Mouse (Mus musculus) liver, embryonic 16.5 days (tissue): ENCODE data around the gene Mcmbp. TPM values are rescaled to one million over a fixed set of nuclear protein-coding genes. Genes with fewer than 3 reads are reported as not detected.

Experiments used
- ATAC-seq: fragments of 200-750 bp; cut with Nextera tagmentation; 2 replicates; pipeline ENCODE4 v1.8.0; 2017; ENCODE audit warnings: low read depth, mild to moderate bottlenecking, moderate number of reproducible peaks, moderate library complexity
- H3K27ac ChIP-seq: fragments of 300-500 bp; sonication (generic); 2 replicates; pipeline ENCODE4 v1.5.1; 2014; ENCODE audit warnings: mild to moderate bottlenecking, low read length
- H3K27me3 ChIP-seq: fragments of 300-500 bp; sonication (generic); 2 replicates; pipeline ENCODE4 v1.6.1; 2014; ENCODE audit warnings: low read depth, low read length, mixed read lengths; ENCODE audit not compliant: control insufficient read depth, insufficient read depth
- H3K36me3 ChIP-seq: fragments of 300-500 bp; sonication (generic); 2 replicates; pipeline ENCODE4 v1.6.1; 2014; ENCODE audit warnings: mild to moderate bottlenecking; ENCODE audit not compliant: control insufficient read depth, insufficient read depth
- H3K4me1 ChIP-seq: fragments of 300-500 bp; sonication (generic); 2 replicates; pipeline ENCODE4 v1.6.1; 2014; ENCODE audit warnings: low read depth, low read length, mixed read lengths; ENCODE audit not compliant: control insufficient read depth
- H3K4me2 ChIP-seq: fragments of 300-500 bp; sonication (generic); 2 replicates; pipeline ENCODE4 v1.6.1; 2014; ENCODE audit warnings: low read depth, low read length, mixed read lengths
- H3K4me3 ChIP-seq: fragments of 300-500 bp; sonication (generic); 2 replicates; pipeline ENCODE4 v1.5.1; 2014; ENCODE audit warnings: low read depth, mild to moderate bottlenecking, low read length
- H3K9ac ChIP-seq: fragments of 300-500 bp; sonication (generic); 2 replicates; pipeline ENCODE4 v1.6.1; 2014; ENCODE audit warnings: low read depth, low read length
- H3K9me3 ChIP-seq: fragments of 300-500 bp; sonication (generic); replicated peaks from 2 replicates; pipeline ENCODE4 v1.6.1; 2016; ENCODE audit warnings: low read length; ENCODE audit not compliant: control insufficient read depth
- WGBS: fragments of 180-500 bp; shearing (Covaris S2); extraction: QIAGEN DNeasy Blood & Tissue Kit; methylation state at CpG from one replicate; pipeline ENCODE4 v1.1.7; 2014; ENCODE audit not compliant: insufficient replicate concordance; 5-methylcytosine and 5-hydroxymethylcytosine counted together
- polyA plus RNA-seq: library from polyadenylated mRNA; unstranded; fragments of >200 nt; fragmentation: Nextera tagmentation; extraction: Ambion mirVana; gene quantifications from 2 replicates; pipeline ENCODE4 v1.2.1, GENCODE M21; 2015

The Mcmbp gene
- polyA plus RNA-seq, 1 experiment from 2014 or later, result 17.8 TPM

GRCm38 (mm10) chr7:128664861-128665377 lies 75.4 kb downstream of the Mcmbp start:
- H3K4me3 ChIP-seq, result no peak overlapping the region
- no peak for ATAC-seq
- 53% methylated on average over 11 of the region's 11 CpGs for WGBS
- H3K27me3 ChIP-seq, result no peaks in the 10 kb centered on the region
- H3K4me1 ChIP-seq, result peaks cover 11% of the 10 kb centered on the region
- H3K9me3 ChIP-seq, result no peaks in the 10 kb centered on the region
- H3K36me3 ChIP-seq, result peaks cover 8% of the 10 kb centered on the region
- no peak overlapping the region for H3K27ac ChIP-seq
- H3K4me2 ChIP-seq, result no peak overlapping the region
- H3K9ac ChIP-seq, result no peak overlapping the region

GRCm38 (mm10) chr7:128663906-128664305 lies 76.4 kb downstream of the Mcmbp start:
- Histone ChIP-seq H3K4me1 (peaks cover 11% of the 10 kb centered on the region), H3K36me3 (peaks cover 5% of the 10 kb centered on the region), H3K9ac (no peak overlapping the region), H3K4me2 (no peak overlapping the region), H3K4me3 (no peak overlapping the region), H3K27ac (no peak overlapping the region), H3K9me3 (no peaks in the 10 kb centered on the region), H3K27me3 (no peaks in the 10 kb centered on the region)
- ATAC-seq, result no peak
- 75% methylated on average over 8 of the region's 8 CpGs for WGBS

DNA sequence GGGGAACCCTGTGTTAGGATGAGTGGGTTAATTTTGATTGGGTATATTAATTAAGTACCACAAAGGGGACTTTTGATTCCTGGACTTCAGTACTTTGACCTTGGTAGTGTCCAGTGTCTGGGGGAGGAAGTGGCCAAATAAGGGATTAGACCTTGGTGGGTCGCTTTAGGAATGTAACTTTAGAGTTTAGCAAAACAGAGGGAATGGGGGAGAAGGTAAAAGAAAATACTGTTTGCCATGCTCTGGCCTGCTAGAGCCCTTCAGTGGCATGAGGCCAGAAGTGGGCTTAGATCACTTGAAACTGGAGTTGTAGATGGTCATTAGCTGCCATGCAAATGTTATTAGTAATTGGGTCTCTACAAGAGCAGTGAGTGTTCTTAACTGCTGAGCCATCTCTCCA lies 83.3 kb downstream of the Mcmbp start:
- H3K27ac ChIP-seq, result no peak overlapping the region
- no peak overlapping the region for H3K4me2 ChIP-seq
- H3K9ac ChIP-seq, result no peak overlapping the region
- 0 out of 2 replicates have a peak, but pooled peaks cover 3% of the 10 kb centered on the region for H3K4me1 ChIP-seq
- ATAC-seq, result no peak
- 61% methylated on average over 1 of the region's 1 CpGs for WGBS
- H3K9me3 ChIP-seq, result no peaks in the 10 kb centered on the region
- H3K36me3 ChIP-seq, result no peaks in the 10 kb centered on the region
- no peak overlapping the region for H3K4me3 ChIP-seq
- no peaks in the 10 kb centered on the region for H3K27me3 ChIP-seq

Other genes starting within 250 kb of the Mcmbp start
- 2.6 and 3.5 TPM in 2 replicates for gene Bag3, start 216.9 kb downstream of the Mcmbp start, polyA plus RNA-seq
- 5.9 and 6.5 TPM in 2 replicates for gene Inpp5f, start 129.2 kb downstream of the Mcmbp start, polyA plus RNA-seq
- gene Sec23ip, start 4.4 kb upstream of the Mcmbp start, polyA plus RNA-seq, result 15.6 and 16.8 TPM in 2 replicates